Mouse (Mus musculus) liver, embryonic 14.5 days (tissue): ENCODE measurements at regions not wholly inside any gene's neighbourhood (a gene's known extent, or its start where the extent isn't known, plus 50 kb on each side); places are given as distances from the start of the nearest gene placed in this dataset.

Experiments used
- ATAC-seq: fragments of 200-750 bp; cut with Nextera tagmentation; 2 replicates; pipeline ENCODE4 v1.8.0; 2017; ENCODE audit warnings: moderate number of reproducible peaks, mild to moderate bottlenecking, moderate library complexity; ENCODE audit not compliant: insufficient read depth
- DNase-seq, 3 experiments: peaks; one replicate each; pipeline ENCODE4 v3.0.0-alpha.2; 2012 to 2013; ENCODE audit warnings: low read depth in 3 of 3, low spot score in 3 of 3
- H3K27ac ChIP-seq: fragments of 300-500 bp; sonication (generic); 2 replicates; pipeline ENCODE4 v1.5.1; 2014; ENCODE audit warnings: moderate library complexity, mild to moderate bottlenecking, control low read depth, inconsistent platforms
- H3K27me3 ChIP-seq: fragments of 300-500 bp; sonication (generic); 2 replicates; pipeline ENCODE4 v1.6.1; 2014; ENCODE audit warnings: mild to moderate bottlenecking, low read length, moderate library complexity; ENCODE audit not compliant: control insufficient read depth, insufficient read depth
- H3K36me3 ChIP-seq: fragments of 300-500 bp; sonication (generic); replicated peaks from 2 replicates; pipeline ENCODE4 v1.6.1; 2014; ENCODE audit warnings: low read depth; ENCODE audit not compliant: control insufficient read depth, insufficient read depth
- H3K4me1 ChIP-seq, 2 experiments: fragments of 200-500 bp in 1 of 2; fragments of 300-500 bp in 1 of 2; sonication (generic) in 1 of 2; replicated peaks; 2 replicates each; pipeline ENCODE4 v1.6.1; 2012 to 2014; ENCODE audit warnings: antibody characterized with exemption in 1 of 2, inconsistent platforms in 1 of 2, low read length in 1 of 2; ENCODE audit not compliant: control insufficient read depth in 2 of 2, insufficient read depth in 2 of 2
- H3K4me2 ChIP-seq: fragments of 300-500 bp; sonication (generic); 2 replicates; pipeline ENCODE4 v1.6.1; 2014; ENCODE audit warnings: low read depth, mild to moderate bottlenecking, control low read depth, moderate library complexity
- H3K4me3 ChIP-seq, 2 experiments: fragments of 200-500 bp in 1 of 2; fragments of 300-500 bp in 1 of 2; sonication (generic) in 1 of 2; 2 replicates each; pipeline ENCODE4 v1.5.1; 2012 to 2014; ENCODE audit warnings: low read depth in 2 of 2, low read length in 2 of 2, mild to moderate bottlenecking in 2 of 2, control low read depth in 1 of 2, inconsistent platforms in 1 of 2, moderate library complexity in 1 of 2; ENCODE audit not compliant: insufficient read depth in 1 of 2
- H3K9ac ChIP-seq: fragments of 300-500 bp; sonication (generic); replicated peaks from 2 replicates; pipeline ENCODE4 v1.6.1; 2014; ENCODE audit warnings: mild to moderate bottlenecking, control low read depth, moderate library complexity
- H3K9me3 ChIP-seq: fragments of 300-500 bp; sonication (generic); 2 replicates; pipeline ENCODE4 v1.6.1; 2016; ENCODE audit warnings: low read length, mixed read lengths; ENCODE audit not compliant: control insufficient read depth
- CTCF ChIP-seq: IDR thresholded peaks from 2 replicates; pipeline ENCODE4 v1.5.1; 2016; ENCODE audit warnings: antibody characterized with exemption, low read depth, control low read depth
- EP300 ChIP-seq: IDR thresholded peaks from 2 replicates; pipeline ENCODE4 v1.6.1; 2016; ENCODE audit warnings: antibody characterized with exemption, low read depth
- WGBS: fragments of 180-500 bp; shearing (Covaris S2); extraction: QIAGEN DNeasy Blood & Tissue Kit; methylation state at CpG from one replicate; pipeline ENCODE4 v1.1.7; 2014; ENCODE audit not compliant: insufficient replicate concordance; 5-methylcytosine and 5-hydroxymethylcytosine counted together

- H3K27me3 ChIP-seq = no peaks in the 10 kb centered on the region
Observed at GRCm38 (mm10) chr3:37943661-37944060, 219.4 kb upstream of the Gm5148 start.

DNA sequence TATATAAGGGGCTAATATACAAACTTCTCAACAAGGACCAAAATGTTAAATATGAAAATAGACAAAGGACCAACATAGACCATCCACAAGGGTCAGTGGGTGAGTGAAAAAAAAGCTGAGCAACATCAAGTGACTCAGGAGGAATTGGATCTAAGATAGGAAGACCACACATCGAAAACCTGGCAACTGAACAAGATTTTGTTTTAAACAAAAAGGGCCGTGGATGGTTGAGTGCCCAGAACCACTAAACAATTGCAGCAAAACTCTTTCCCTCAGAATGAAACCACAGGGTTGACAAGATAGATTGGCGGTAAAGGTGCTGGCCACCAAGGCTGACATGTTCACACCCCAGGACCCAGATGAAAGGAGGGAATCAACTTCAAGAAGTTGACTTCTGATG is 215.7 kb upstream of the Gm5148 start:
- Histone ChIP-seq H3K36me3 (no peaks in the 10 kb centered on the region), H3K4me3 (no peak overlapping the region), H3K4me1 (peaks cover 0 to 6% of the 10 kb centered on the region in 2 experiments; a peak in 3 of 4 replicates), H3K9me3 (no peaks in the 10 kb centered on the region), H3K9ac (no peak overlapping the region), H3K4me2 (no peak overlapping the region), H3K27ac (no peak overlapping the region), H3K27me3 (no peaks in the 10 kb centered on the region)
- DNase-seq (no peak), ATAC-seq (no peak)
- TF ChIP-seq CTCF (no peak), EP300 (no peak)
- WGBS = 57% methylated on average over 3 of the region's 3 CpGs

More at GRCm38 (mm10) chr3:37943661-37944060, 219.4 kb upstream of the Gm5148 start:
- no peak overlapping the region for H3K4me3 ChIP-seq
- ATAC-seq (no peak), DNase-seq (no peak)
- no peaks in the 10 kb centered on the region for H3K4me1 ChIP-seq
- TF ChIP-seq EP300 (no peak), CTCF (no peak)
- no peaks in the 10 kb centered on the region for H3K36me3 ChIP-seq
- no peak overlapping the region for H3K27ac ChIP-seq
- H3K4me2 ChIP-seq = no peak overlapping the region
- H3K9ac ChIP-seq = no peak overlapping the region
- no peaks in the 10 kb centered on the region for H3K9me3 ChIP-seq

DNA sequence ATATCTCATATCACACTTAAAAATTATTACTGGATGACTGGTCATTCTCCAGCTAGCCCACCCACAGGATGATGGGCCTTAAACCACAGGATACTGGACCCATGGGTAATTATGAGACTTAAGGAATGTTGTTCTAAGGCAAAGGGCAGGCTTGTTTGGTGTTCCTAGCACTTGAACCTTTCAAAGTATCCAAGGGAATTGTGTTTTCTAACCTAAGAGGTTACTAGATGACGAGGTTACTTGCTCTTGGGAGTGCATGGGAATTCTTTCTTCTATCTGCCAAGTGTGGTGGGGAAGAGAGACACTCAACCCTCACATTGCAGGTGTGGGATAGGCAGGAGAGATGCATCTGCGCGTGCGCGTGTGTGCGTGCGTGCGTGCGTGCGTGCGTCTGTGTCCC is 214.6 kb upstream of the Gm5148 start:
- DNase-seq (no peak), ATAC-seq (no peak)
- H3K27ac ChIP-seq = no peak overlapping the region
- no peaks in the 10 kb centered on the region for H3K36me3 ChIP-seq
- TF ChIP-seq CTCF (no peak), EP300 (no peak)
- no peak overlapping the region for H3K4me2 ChIP-seq
- H3K27me3 ChIP-seq = no peaks in the 10 kb centered on the region
- H3K4me1 ChIP-seq = peaks cover 0 to 8% of the 10 kb centered on the region in 2 experiments; a peak in 3 of 4 replicates
- 89% methylated on average over 11 of the region's 11 CpGs for WGBS
- H3K4me3 ChIP-seq = no peak overlapping the region
- H3K9me3 ChIP-seq = no peaks in the 10 kb centered on the region
- H3K9ac ChIP-seq = no peak overlapping the region

GRCm38 (mm10) chr3:37938284-37938596 is 213.9 kb upstream of the Gm5148 start:
- DNase-seq (no peak), ATAC-seq (no peak)
- H3K9me3 ChIP-seq = no peaks in the 10 kb centered on the region
- H3K36me3 ChIP-seq = no peaks in the 10 kb centered on the region
- TF ChIP-seq EP300 (no peak), CTCF (no peak)
- WGBS = 45% methylated on average over 3 of the region's 3 CpGs
- H3K4me1 ChIP-seq = peaks cover 0 to 8% of the 10 kb centered on the region in 2 experiments; a peak in 3 of 4 replicates
- H3K4me2 ChIP-seq = no peak overlapping the region
- H3K27ac ChIP-seq = no peak overlapping the region
- H3K27me3 ChIP-seq = no peaks in the 10 kb centered on the region
- no peak overlapping the region for H3K9ac ChIP-seq
- H3K4me3 ChIP-seq = no peak overlapping the region

- Histone ChIP-seq H3K27ac (no peak overlapping the region), H3K27me3 (no peaks in the 10 kb centered on the region), H3K4me3 (no peak overlapping the region), H3K4me2 (no peak overlapping the region), H3K9me3 (no peaks in the 10 kb centered on the region), H3K4me1 (peaks cover 0 to 8% of the 10 kb centered on the region in 2 experiments; a peak in 3 of 4 replicates), H3K9ac (no peak overlapping the region), H3K36me3 (no peaks in the 10 kb centered on the region)
- ATAC-seq (no peak), DNase-seq (no peak)
- TF ChIP-seq CTCF = no peak
- no peak for TF ChIP-seq EP300
- 47% methylated on average over 11 of the region's 11 CpGs for WGBS
Observed at GRCm38 (mm10) chr3:37937381-37938283, 213.3 kb upstream of the Gm5148 start.
